Mouse (Mus musculus) liver, adult 2 months (tissue): ENCODE data around the gene Maml3. TPM values are rescaled to one million over a fixed set of nuclear protein-coding genes. Genes with fewer than 3 reads are reported as not detected.

Source experiments
- DNase-seq: peaks from one replicate; pipeline ENCODE4 v3.0.0-alpha.2; 2011; ENCODE audit warnings: low read depth, low spot score; ENCODE audit errors: extremely low read depth
- H3K27ac ChIP-seq: fragments of 200-500 bp; replicated peaks from 2 replicates; pipeline ENCODE4 v1.5.1; 2012; ENCODE audit warnings: low read depth, mild to moderate bottlenecking, control low read depth, inconsistent platforms, low read length; ENCODE audit not compliant: insufficient read depth
- H3K27me3 ChIP-seq: fragments of 200-500 bp; 2 replicates; pipeline ENCODE4 v1.6.1; 2012; ENCODE audit warnings: mild to moderate bottlenecking, moderate library complexity, low read length, inconsistent platforms; ENCODE audit not compliant: control insufficient read depth, insufficient read depth
- H3K36me3 ChIP-seq: fragments of 200-500 bp; 2 replicates; pipeline ENCODE4 v1.6.1; 2012; ENCODE audit warnings: low read length, inconsistent platforms; ENCODE audit not compliant: control insufficient read depth, insufficient read depth
- H3K4me1 ChIP-seq: fragments of 200-500 bp; 2 replicates; pipeline ENCODE4 v1.6.1; 2011; ENCODE audit warnings: low read length; ENCODE audit not compliant: control insufficient read depth, insufficient read depth
- H3K4me3 ChIP-seq: fragments of 200-500 bp; 2 replicates; pipeline ENCODE4 v1.5.1; 2011; ENCODE audit warnings: low read depth, mild to moderate bottlenecking, control low read depth, low read length, moderate library complexity; ENCODE audit not compliant: insufficient read depth
- H3K79me2 ChIP-seq: fragments of 200-500 bp; 2 replicates; pipeline ENCODE4 v1.6.1; 2012; ENCODE audit warnings: inconsistent platforms, mild to moderate bottlenecking, low read length, moderate library complexity; ENCODE audit not compliant: control insufficient read depth, insufficient read depth
- H3K9ac ChIP-seq: fragments of 200-500 bp; 2 replicates; pipeline ENCODE4 v1.6.1; 2012; ENCODE audit warnings: low read depth, mild to moderate bottlenecking, control low read depth, inconsistent platforms, low read length
- CTCF ChIP-seq: fragments of 200-500 bp; IDR thresholded peaks from 2 replicates; pipeline ENCODE4 v1.5.1; 2011; ENCODE audit warnings: low read depth, low read length, control low read depth
- POLR2A ChIP-seq: fragments of 200-500 bp; IDR thresholded peaks from 2 replicates; pipeline ENCODE4 v1.6.1; 2011; ENCODE audit warnings: low read length, control low read depth; ENCODE audit not compliant: insufficient read depth; ENCODE audit errors: extremely low read depth
- WGBS: fragments of 180-500 bp; shearing (Covaris S2); methylation state at CpG from one replicate; pipeline ENCODE4 v1.1.7; 2018; 5-methylcytosine and 5-hydroxymethylcytosine counted together
- polyA plus RNA-seq: library from polyadenylated mRNA; depleted of rRNA; stranded (reverse); fragments of >200 nt; gene quantifications from 2 replicates; pipeline ENCODE4 v1.2.3, GENCODE M21; 2012
- total RNA-seq: library from RNA; depleted of rRNA; stranded (reverse); fragments of >200 nt; gene quantifications from 2 replicates; pipeline ENCODE4 v1.2.3, GENCODE M21; 2014

Maml3 gene
- total and polyA plus RNA-seq, 2 experiments = 0.64 to 0.92 TPM

DNA sequence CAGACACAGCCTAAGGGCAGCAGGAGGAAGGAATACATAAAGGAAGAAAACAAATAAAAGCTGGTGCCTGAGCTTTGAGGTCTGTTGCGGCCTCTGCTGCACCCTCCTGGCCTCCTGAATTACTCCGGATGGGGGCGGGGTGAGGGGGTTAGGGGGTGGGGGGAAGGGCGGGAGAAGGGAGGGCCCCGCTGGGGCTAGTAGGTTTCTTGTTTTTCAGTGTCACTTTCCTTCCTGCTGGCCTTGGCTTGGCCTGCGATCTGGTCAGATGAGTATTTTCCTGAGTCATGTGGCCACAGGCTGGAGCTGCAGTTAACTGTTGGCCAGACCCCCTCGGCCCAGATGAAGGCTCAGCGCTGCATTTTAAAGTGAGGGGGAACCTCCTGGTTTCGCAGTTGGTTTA is 452.2 kb downstream of the Maml3 start:
- no peaks in the 10 kb centered on the region for H3K27me3 ChIP-seq
- H3K79me2 ChIP-seq = no peaks in the 10 kb centered on the region
- no peak overlapping the region for H3K4me3 ChIP-seq
- no peaks in the 10 kb centered on the region; the same call in 1 of the 2 replicates for H3K4me1 ChIP-seq
- H3K9ac ChIP-seq = no peak overlapping the region
- H3K36me3 ChIP-seq = no peaks in the 10 kb centered on the region
- no peak for DNase-seq
- H3K27ac ChIP-seq = no peak overlapping the region; the same call in 1 of the 2 replicates
- TF ChIP-seq CTCF = no peak
- 9% methylated on average over 9 of the region's 9 CpGs for WGBS

DNA sequence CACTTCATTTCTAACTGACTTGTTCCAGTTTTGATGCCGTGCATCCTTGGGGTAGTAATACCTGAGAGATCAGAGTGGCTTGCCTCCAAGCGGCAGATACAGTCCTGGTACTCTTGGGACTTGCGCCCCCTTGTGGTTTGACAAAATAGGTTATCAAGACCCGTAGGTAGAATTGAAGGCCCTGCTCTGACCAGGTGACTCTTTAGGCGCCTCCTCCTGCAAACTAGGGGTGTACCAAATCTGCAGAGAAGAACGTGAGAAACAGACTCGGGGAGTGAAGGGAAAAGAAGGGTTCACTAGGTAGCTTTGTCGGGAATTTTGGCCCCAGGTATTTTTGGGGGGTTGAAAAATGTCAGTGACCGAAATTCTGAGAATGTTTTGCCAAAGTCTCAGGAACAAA is 452.6 kb downstream of the Maml3 start:
- peak; percentile 43 for DNase-seq
- Histone ChIP-seq H3K9ac (no peak overlapping the region), H3K4me3 (no peak overlapping the region), H3K27me3 (no peaks in the 10 kb centered on the region), H3K4me1 (no peaks in the 10 kb centered on the region; the same call in 1 of the 2 replicates), H3K27ac (no peak overlapping the region), H3K79me2 (no peaks in the 10 kb centered on the region), H3K36me3 (no peaks in the 10 kb centered on the region)
- TF ChIP-seq POLR2A (no peak), CTCF (peak; percentile 55; the same call in 1 of the 2 replicates)
- 6% methylated on average over 9 of the region's 9 CpGs for WGBS

GRCm38 (mm10) chr3:51651149-51651548 is 453.7 kb downstream of the Maml3 start:
- H3K27me3 ChIP-seq = no peaks in the 10 kb centered on the region
- H3K79me2 ChIP-seq = no peaks in the 10 kb centered on the region
- H3K36me3 ChIP-seq = no peaks in the 10 kb centered on the region
- no peak overlapping the region for H3K9ac ChIP-seq
- H3K4me1 ChIP-seq = no peaks in the 10 kb centered on the region; the same call in 1 of the 2 replicates
- 71% methylated on average over 2 of the region's 2 CpGs for WGBS
- no peak for DNase-seq
- H3K4me3 ChIP-seq = no peak overlapping the region
- no peak overlapping the region for H3K27ac ChIP-seq
- TF ChIP-seq POLR2A (no peak), CTCF (no peak)

- no peak for DNase-seq
- 85% methylated on average over 8 of the region's 8 CpGs for WGBS
- Histone ChIP-seq H3K4me1 (no peaks in the 10 kb centered on the region; the same call in 1 of the 2 replicates), H3K27me3 (no peaks in the 10 kb centered on the region), H3K27ac (no peak overlapping the region), H3K9ac (no peak overlapping the region), H3K79me2 (no peaks in the 10 kb centered on the region), H3K36me3 (no peaks in the 10 kb centered on the region), H3K4me3 (no peak overlapping the region)
- TF ChIP-seq CTCF = no peak
- no peak for TF ChIP-seq POLR2A
Measured at GRCm38 (mm10) chr3:51649986-51650385, 454.9 kb downstream of the Maml3 start.

- Histone ChIP-seq H3K36me3 (no peaks in the 10 kb centered on the region), H3K4me1 (no peaks in the 10 kb centered on the region; the same call in 1 of the 2 replicates), H3K4me3 (no peak overlapping the region), H3K27ac (no peak overlapping the region), H3K9ac (no peak overlapping the region), H3K79me2 (no peaks in the 10 kb centered on the region), H3K27me3 (no peaks in the 10 kb centered on the region)
- DNase-seq = no peak
- 73% methylated on average over 8 of the region's 8 CpGs for WGBS
- no peak for TF ChIP-seq CTCF
- TF ChIP-seq POLR2A = no peak
Measured at GRCm38 (mm10) chr3:51649426-51649825, 455.4 kb downstream of the Maml3 start.

- DNase-seq = peak; percentile 22
- H3K79me2 ChIP-seq = no peaks in the 10 kb centered on the region
- no peaks in the 10 kb centered on the region for H3K27me3 ChIP-seq
- no peak overlapping the region for H3K27ac ChIP-seq
- no peak overlapping the region for H3K9ac ChIP-seq
- no peak for TF ChIP-seq POLR2A
- TF ChIP-seq CTCF = peak; percentile 98
- H3K4me1 ChIP-seq = no peaks in the 10 kb centered on the region; the same call in 1 of the 2 replicates
- no peaks in the 10 kb centered on the region for H3K36me3 ChIP-seq
- 46% methylated on average over 15 of the region's 15 CpGs for whole genome bisulfite sequencing
- no peak overlapping the region for H3K4me3 ChIP-seq
Measured at GRCm38 (mm10) chr3:51648037-51648664, 456.7 kb downstream of the Maml3 start.
